Mouse (Mus musculus) CD4-positive, CD25-positive, alpha-beta regulatory T cell, adult 2 months (primary cell): ENCODE data around the gene Brd3os.

Experiments used
- DNase-seq: peaks from one replicate; pipeline ENCODE4 v3.0.0-alpha.2; 2012; ENCODE audit warnings: low read depth, low spot score

Brd3os gene

DNA sequence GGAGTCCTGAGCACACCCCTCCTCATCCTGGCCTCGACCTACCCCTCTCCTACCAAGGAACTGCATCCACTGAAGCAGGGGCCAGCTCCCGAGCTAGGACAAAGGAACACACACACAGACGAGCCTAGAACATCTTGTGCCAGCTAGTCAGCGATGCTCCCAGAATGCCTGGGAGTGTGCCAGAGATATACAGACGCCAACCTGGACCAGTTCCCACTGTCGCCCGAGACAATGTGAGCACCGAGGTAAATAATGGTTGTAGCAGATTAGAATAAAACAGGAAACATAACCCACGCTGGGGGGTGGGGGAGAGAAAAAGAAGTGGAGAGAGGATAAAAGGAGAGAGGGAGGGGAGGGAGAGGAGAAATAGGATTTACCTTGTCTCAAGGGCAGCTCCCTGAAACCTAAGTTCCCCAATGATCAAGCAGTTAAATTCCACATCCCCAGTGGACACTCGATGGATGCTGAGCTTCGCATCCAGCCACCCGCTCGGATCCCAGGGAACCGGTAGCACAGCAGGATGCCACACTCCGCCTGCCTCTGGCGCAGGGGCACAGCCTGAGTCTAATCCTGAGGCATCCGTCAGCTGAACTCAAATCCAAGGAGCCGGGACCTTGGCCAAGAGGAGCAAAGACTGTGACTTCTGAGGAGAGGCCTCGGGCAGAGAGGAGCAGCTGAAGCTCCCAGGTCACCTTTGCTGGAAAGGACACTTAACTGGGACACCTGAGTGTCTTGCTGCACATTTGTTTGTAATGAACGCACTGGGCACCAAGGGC is 20.6 kb upstream of the Brd3os start:
- no peak for DNase-seq

- DNase-seq, result no peak
Observed at GRCm38 (mm10) chr2:27423596-27423995, 18.5 kb upstream of the Brd3os start.

DNA sequence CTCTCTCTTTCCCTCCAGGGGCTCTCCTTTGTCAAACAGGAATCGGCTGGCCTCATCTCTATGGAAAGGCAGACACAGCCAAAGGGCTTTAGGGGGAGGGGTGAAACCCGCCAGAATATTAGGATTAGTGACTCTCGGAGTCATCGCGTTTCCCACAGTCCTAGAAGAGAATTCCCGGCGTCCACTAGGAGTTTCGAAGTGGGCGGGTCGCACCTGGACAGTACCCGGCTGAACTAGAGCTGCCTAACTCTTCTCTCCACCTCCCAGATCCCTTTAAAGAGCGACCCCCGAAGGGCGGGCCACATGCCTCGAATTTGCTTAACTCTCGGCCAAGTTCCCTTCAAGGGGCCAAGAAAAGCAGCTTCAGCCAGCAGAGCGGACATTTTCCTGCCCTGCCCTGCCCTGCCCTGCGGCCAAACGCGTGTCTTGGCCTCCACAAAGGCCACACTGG is 16.9 kb upstream of the Brd3os start:
- DNase-seq, result no peak

DNA sequence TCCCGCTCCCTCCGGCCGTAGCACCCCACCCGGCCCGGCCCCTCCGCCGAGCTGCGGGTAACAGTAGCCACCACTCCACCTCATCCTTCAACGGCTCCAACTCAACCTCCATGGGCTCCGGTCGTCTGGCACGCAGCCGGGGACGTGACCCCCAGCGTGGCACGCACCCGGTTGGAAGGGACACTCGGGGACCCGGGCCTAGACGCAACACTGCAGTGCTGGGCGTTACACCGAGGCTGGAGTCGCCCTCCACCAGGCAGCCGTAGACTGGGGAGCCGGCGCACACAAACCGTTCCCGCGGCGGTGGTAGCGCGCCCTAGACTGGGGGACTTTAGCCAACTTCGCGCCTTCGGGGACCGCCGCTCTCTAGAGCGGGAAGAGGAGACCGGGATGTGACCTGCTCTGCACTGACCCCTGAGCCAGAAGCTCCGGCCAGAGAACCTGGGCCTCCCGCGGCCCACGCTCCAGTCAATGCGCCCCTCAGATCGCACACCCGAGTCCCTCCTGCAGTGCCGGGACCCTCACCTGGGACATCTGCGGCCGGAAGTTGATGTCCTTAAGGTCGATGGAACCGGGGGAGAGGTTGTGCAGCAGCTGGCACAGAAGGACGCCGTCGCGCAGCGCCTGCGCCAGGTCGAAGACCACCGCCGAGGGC is 16.2 kb upstream of the Brd3os start:
- peak; percentile 54 for DNase-seq

DNA sequence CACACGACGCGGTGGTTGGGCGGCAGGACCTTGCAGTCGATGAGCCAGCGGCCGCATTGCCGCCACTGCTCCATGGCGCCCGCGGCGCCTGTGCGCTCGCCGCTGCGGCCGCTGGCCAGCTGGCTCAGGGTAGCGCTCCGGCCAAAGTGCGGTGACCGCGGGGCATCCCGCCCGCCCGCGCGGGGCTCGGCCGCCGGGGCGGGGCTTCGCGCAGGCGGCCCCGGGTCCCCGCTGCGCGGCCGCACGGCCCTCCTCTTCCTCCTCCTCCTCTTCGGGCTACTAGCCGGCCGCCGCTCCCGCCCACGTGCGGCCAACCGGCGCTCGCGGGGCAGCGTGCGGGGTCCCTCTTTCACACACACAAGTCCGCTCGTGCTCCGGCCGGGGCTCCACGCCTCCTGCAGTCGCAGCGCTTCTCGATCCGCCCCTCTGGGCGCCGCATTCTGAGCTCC is 15.7 kb upstream of the Brd3os start:
- no peak for DNase-seq

DNA sequence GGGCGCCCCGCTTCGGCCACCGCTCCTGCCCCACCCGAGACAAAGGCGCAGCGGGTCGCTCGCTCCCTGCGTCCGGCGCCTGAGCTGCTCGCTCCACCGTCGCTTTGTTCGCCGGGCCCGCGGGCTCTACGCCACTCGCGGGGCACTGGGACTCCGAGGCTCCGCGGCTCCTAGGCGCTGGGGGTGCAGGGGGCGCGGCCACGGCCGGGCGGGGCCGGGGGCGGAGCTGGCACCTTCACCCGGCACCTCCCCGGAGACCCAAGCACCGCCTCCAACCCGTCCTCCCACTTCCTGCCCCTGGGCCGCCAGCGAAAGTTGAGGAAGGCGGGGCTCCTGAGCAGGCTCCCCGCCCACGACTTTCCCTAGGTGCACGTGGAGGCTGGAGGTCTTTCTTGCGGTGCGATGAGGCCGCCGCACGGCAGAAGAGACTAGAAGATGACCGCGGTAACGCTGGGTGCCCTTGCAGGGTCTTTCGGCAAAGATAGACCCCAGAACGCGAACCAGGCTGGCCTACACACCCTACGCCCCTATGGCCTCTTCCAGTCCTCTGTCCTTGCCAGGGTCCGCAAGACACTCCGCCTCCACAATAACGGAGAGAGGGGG is 15.2 kb upstream of the Brd3os start, which contains the start of gene Vav2:
TSS of gene Vav2 (minus strand) at position 179 of the 603 bp plus-strand sequence.
- DNase-seq, result peak; percentile 97

DNA sequence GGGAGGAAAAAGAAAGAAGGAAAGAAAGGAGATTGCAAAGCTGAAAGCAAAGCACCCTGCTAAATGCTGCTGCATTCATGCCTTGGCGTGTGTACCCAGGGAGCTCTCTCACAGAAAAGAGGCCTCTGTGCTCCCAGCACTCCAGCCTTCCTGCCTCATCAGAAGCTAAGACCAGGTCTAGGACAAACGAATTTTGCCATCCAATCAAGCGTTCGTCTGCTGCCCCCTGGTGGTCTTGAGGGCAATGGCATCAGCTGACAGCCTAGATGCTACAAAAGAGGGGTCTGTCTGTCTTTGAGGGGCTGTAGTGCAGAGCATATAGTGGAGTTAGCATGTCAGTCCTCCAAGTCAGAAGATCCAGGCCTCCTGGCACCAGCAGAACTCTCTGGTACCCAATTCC is 14.1 kb upstream of the Brd3os start:
- peak; percentile 90 for DNase-seq

DNA sequence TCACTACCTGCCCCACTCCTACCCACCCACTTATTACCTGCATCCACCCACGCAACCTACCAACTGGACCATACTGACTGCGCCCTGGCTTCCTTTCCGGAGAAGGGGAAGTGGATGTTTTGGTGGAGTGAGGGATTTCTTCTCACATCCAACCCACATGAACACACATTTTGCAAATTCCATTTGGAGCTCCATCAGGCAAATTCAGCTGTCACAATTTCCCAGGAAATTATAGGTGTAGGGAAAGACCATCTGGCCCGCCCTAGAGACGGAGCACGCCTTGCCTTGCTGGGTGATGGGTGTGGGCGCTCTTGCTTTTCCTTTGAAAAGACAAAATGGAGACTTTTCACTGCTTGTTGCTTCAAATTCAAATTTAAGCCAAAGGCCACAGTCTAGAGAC is 11.5 kb upstream of the Brd3os start:
- no peak for DNase-seq

GRCm38 (mm10) chr2:27432599-27432998 is 9.5 kb upstream of the Brd3os start:
- DNase-seq, result peak; percentile 51

- DNase-seq, result no peak
Observed at GRCm38 (mm10) chr2:27437876-27438275, 4.2 kb upstream of the Brd3os start.

DNA sequence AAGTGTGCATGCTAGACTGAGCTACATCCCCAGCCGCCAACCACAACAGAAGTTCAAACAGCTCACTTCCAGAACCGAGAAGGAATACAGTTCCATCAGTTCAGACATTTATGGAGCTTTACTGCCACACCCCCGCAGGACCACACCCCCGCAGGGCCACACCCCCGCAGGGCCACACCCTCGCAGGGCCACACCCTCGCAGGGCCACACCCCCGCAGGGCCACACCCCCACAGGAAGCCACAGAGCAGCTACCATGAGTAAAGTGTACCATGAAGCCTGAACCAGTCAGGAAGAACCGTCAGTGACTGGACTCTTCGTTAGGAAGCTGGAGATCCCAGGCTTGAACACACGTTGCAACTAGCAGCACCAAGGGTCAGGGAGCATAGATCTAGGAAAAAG is 3.8 kb upstream of the Brd3os start:
- peak; percentile 75 for DNase-seq

GRCm38 (mm10) chr2:27442708-27443449 is 755 bp downstream of the Brd3os start:
- DNase-seq, result peak; percentile 9

- DNase-seq, result no peak
Observed at GRCm38 (mm10) chr2:27443450-27443708, 1.3 kb downstream of the Brd3os start.

- no peak for DNase-seq
Observed at GRCm38 (mm10) chr2:27445910-27446309, 3.8 kb downstream of the Brd3os start.

GRCm38 (mm10) chr2:27446812-27447211 is 4.7 kb downstream of the Brd3os start:
- DNase-seq, result no peak

- no peak for DNase-seq
Observed at GRCm38 (mm10) chr2:27447782-27448181, 5.7 kb downstream of the Brd3os start.

DNA sequence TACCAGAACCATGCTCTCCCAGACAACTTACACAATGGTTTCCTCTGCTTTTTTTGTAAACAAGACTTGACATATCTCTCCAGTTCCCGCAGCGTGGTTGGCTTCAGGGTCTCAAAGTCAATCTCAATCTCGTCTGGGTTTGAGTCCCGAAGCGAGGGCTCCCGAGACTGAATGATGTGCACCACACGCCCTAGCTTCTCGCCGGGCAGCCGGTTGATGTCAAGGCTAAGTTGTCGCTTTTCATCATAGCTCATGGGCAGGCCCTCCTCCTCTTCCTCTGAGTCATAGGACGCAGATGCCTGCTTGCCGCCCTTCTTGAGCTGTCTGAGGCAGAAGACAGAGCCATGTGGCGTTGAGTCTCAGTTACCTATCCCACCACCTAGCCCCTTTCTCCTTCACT is 8.1 kb downstream of the Brd3os start:
- no peak for DNase-seq

DNA sequence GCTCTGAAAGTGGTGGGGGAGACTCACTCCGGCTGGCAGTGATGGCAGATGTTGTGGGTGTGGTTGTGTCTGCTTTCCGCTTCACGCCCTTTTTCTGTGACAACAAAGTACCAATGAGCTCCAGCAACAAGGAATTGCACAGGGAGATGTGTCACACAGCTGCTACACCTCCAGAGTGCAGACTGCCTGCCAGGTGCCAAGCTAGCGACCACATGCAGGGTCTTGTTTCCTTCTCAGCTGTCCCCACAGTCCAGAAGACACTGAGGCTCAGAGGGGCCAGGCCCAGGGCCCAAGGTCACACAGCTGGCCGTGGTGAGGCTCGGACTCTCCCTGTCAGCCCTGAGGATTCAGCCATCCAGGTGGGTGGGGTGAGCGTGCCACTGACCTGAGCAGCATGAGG is 17.6 kb downstream of the Brd3os start:
- no peak for DNase-seq

- DNase-seq, result no peak
Observed at GRCm38 (mm10) chr2:27460163-27460562, 18.0 kb downstream of the Brd3os start.

DNA sequence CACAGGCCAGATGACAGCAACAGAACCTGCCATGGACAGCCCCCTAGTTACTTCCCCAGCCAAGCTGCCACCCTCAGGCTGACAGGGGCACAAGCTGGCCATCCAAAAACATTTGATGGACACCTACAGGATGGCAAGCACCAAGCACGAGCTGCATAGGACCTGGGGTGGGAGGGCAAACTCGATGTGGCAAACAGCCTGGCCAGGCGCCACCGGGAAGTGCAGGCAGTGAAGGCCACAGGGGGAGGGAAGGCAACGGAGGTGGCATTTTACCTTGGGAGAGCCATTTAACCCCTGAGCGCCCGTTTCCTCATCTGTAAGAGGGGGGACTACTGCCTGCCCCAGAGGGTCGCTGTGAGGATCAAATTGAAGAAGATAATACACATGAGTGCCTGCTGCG is 18.5 kb downstream of the Brd3os start:
- no peak for DNase-seq

DNA sequence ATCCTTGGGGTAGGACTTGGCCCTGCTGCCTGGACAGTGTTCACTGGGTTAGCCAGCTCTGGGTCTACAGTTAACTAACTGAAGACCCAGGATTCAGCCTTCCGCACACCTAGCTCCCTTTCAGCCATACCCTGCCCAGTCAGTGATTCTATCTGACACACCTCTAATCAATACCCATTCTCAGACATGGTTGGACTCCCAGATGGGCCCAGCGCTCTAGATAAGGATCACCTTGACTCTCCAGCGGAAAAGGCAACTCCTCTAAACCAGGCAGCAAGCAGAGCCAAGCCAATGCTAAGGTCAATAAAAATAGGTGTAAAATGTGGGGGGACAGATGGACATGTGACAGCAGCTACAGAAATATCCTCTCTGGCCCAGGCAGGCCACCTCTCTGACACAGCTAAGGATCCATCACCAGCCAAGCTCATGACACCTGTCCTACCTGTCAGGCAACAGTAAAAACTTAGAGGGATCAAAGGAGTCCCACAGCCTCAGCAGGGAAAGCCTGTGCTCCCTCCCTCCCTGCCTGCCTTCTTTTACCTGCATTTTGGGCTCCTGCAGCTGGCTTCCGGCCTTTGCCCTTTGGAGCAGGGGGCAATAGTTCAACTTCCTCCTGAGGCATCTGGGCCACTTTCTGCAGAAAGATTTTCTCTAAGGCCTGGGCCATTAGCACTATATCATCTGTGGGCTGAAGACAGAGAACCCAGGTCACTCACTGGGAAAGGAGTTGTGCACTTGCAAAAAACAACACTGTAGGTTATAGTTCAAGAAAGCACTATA is 19.9 kb downstream of the Brd3os start:
- DNase-seq, result no peak
